Mouse (Mus musculus) erythroblast, adult 5-6 weeks (primary cell): ENCODE measurements around the gene Ly6g6d. TPM values are rescaled to one million over a fixed set of nuclear protein-coding genes. Genes with fewer than 3 reads are reported as not detected.
"Not testable (repeated sequence)": the region's sequence is repeated elsewhere in the genome, so short reads cannot be mapped to it uniquely, and the experiment has no call there.

Experiments used
- ATAC-seq: replicated peaks from 2 replicates; pipeline ENCODE4 v1.8.0; 2016; ENCODE audit warnings: moderate number of reproducible peaks, mild to moderate bottlenecking, moderate TSS enrichment, inconsistent platforms; ENCODE audit not compliant: poor library complexity, low FRiP score, severe bottlenecking
- total RNA-seq, 2 experiments: library from RNA; stranded (forward) in 1 of 2; stranded (reverse) in 1 of 2; fragments of 150-400 nt in 1 of 2; fragments of 200-764, 138-1000 nt in 1 of 2; gene quantifications; 2 replicates each; pipeline versions ENCODE4 v1.2.3 to v1.2.4; 2015 to 2017; ENCODE audit warnings: low replicate concordance in 2 of 2

Gene Ly6g6d
- total RNA-seq, 2 experiments from 2014 or later: not detected

GRCm38 (mm10) chr17:35051156-35052086 lies 26.4 kb downstream of the Ly6g6d start:
- peak; percentile 25; the same call in 1 of the 2 replicates for ATAC-seq

GRCm38 (mm10) chr17:35050126-35050750 lies 27.6 kb downstream of the Ly6g6d start:
- peak; percentile 54 for ATAC-seq

- ATAC-seq: no peak
These were observed 28.3 kb downstream of the Ly6g6d start, which contains the start of gene Clic1 for GRCm38 (mm10) chr17:35049561-35050016. Clic1 (plus strand) TSS chr17:35049966.

- no peak for ATAC-seq
These were observed 28.9 kb downstream of the Ly6g6d start for GRCm38 (mm10) chr17:35048932-35049440.

- ATAC-seq: no peak
These were observed 29.5 kb downstream of the Ly6g6d start for GRCm38 (mm10) chr17:35048149-35048931.

- no peak for ATAC-seq
These were observed 30.2 kb downstream of the Ly6g6d start for GRCm38 (mm10) chr17:35047688-35048087.

GRCm38 (mm10) chr17:35046681-35047455 lies 31.0 kb downstream of the Ly6g6d start, which contains the start of gene Msh5:
Msh5 (minus strand) TSS chr17:35046745.
- ATAC-seq: peak; percentile 77

GRCm38 (mm10) chr17:35045807-35046680 lies 31.8 kb downstream of the Ly6g6d start:
- peak; percentile 15 for ATAC-seq

GRCm38 (mm10) chr17:35044904-35045806 lies 32.7 kb downstream of the Ly6g6d start:
- no peak for ATAC-seq

- no peak for ATAC-seq
These were observed 34.1 kb downstream of the Ly6g6d start for GRCm38 (mm10) chr17:35043794-35044193.

- no peak for ATAC-seq
These were observed 38.6 kb downstream of the Ly6g6d start for GRCm38 (mm10) chr17:35039121-35039873.

GRCm38 (mm10) chr17:35034896-35035295 lies 43.0 kb downstream of the Ly6g6d start:
- no peak for ATAC-seq

GRCm38 (mm10) chr17:35033703-35034102 lies 44.2 kb downstream of the Ly6g6d start:
- not testable (repeated sequence) for ATAC-seq

- ATAC-seq: no peak
These were observed 45.5 kb downstream of the Ly6g6d start for GRCm38 (mm10) chr17:35032323-35032870.

GRCm38 (mm10) chr17:35031880-35032279 lies 46.0 kb downstream of the Ly6g6d start:
- peak; percentile 72 for ATAC-seq

GRCm38 (mm10) chr17:35031272-35031671 lies 46.6 kb downstream of the Ly6g6d start:
- no peak for ATAC-seq
